Mouse (Mus musculus): ENCODE measurements around the gene Zbtb11. TPM values are rescaled to one million over a fixed set of nuclear protein-coding genes. Genes with fewer than 3 reads are reported as not detected.
"Not testable (repeated sequence)": the region's sequence is repeated elsewhere in the genome, so short reads cannot be mapped to it uniquely, and the experiment has no call there.

Gene Zbtb11
- 10 to 100 TPM; 30.3 to 32.1 TPM for total RNA-seq (2021)
- long read RNA-seq, full-length matches to known transcripts = 4 of 7 reads
- long read RNA-seq, partial matches to known transcripts = 0 of 7 reads
- long read RNA-seq, other reads (novel, unspliced or antisense) = 3 of 7 reads

- peak; percentile 99 to 100 for DNase-seq (ENCODE audit: low spot score in 2 of 2)
Observed at GRCm38 (mm10) chr16:55973431-55974255, at the start of gene Zbtb11. Zbtb11 (plus strand) TSS chr16:55973883.

- DNase-seq (ENCODE audit: low spot score in 2 of 2) = no peak
Observed at GRCm38 (mm10) chr16:55924010-55924409, 49.7 kb upstream of the Zbtb11 start.

GRCm38 (mm10) chr16:55933681-55934343 lies 39.9 kb upstream of the Zbtb11 start:
- DNase-seq (ENCODE audit: low spot score in 2 of 2) = peak; percentile 35 to 49

- DNase-seq (ENCODE audit: low spot score in 2 of 2) = peak; percentile 88
Observed at GRCm38 (mm10) chr16:55934453-55935037, 39.1 kb upstream of the Zbtb11 start, which contains the start of gene Cep97. Cep97 (minus strand) TSS chr16:55934855.

- DNase-seq (ENCODE audit: low spot score in 2 of 2) = no peak
Observed at GRCm38 (mm10) chr16:55938761-55939160, 34.9 kb upstream of the Zbtb11 start.

- DNase-seq (ENCODE audit: low spot score in 2 of 2) = no peak
Observed at GRCm38 (mm10) chr16:55939703-55940102, 34.0 kb upstream of the Zbtb11 start.

- DNase-seq (ENCODE audit: low spot score in 2 of 2) = no peak
Observed at GRCm38 (mm10) chr16:55940781-55941180, 32.9 kb upstream of the Zbtb11 start.

GRCm38 (mm10) chr16:55947266-55947665 lies 26.4 kb upstream of the Zbtb11 start:
- DNase-seq (ENCODE audit: low spot score in 2 of 2) = no peak

- not testable (repeated sequence) for DNase-seq (ENCODE audit: low spot score in 2 of 2)
Observed at GRCm38 (mm10) chr16:55947876-55948410, 25.7 kb upstream of the Zbtb11 start.

GRCm38 (mm10) chr16:55948963-55949362 lies 24.7 kb upstream of the Zbtb11 start:
- DNase-seq (ENCODE audit: low spot score in 2 of 2) = no peak

GRCm38 (mm10) chr16:55950462-55950861 lies 23.2 kb upstream of the Zbtb11 start:
- no peak for DNase-seq (ENCODE audit: low spot score in 2 of 2)

- DNase-seq (ENCODE audit: low spot score in 2 of 2) = peak; percentile 79 to 81
Observed at GRCm38 (mm10) chr16:55950946-55951678, 22.6 kb upstream of the Zbtb11 start.

- DNase-seq (ENCODE audit: low spot score in 2 of 2) = no peak
Observed at GRCm38 (mm10) chr16:55951679-55952327, 21.9 kb upstream of the Zbtb11 start.

- DNase-seq (ENCODE audit: low spot score in 2 of 2) = no peak
Observed at GRCm38 (mm10) chr16:55952771-55953170, 20.9 kb upstream of the Zbtb11 start.

GRCm38 (mm10) chr16:55954196-55954595 lies 19.5 kb upstream of the Zbtb11 start:
- DNase-seq (ENCODE audit: low spot score in 2 of 2) = not testable (repeated sequence)

GRCm38 (mm10) chr16:55963068-55963467 lies 10.6 kb upstream of the Zbtb11 start:
- DNase-seq (ENCODE audit: low spot score in 2 of 2) = not testable (repeated sequence)

GRCm38 (mm10) chr16:55964126-55964949 lies 9.3 kb upstream of the Zbtb11 start:
- no peak for DNase-seq (ENCODE audit: low spot score in 2 of 2)

- peak; percentile 96 to 97 for DNase-seq (ENCODE audit: low spot score in 2 of 2)
Observed at GRCm38 (mm10) chr16:55966212-55966871, 7.3 kb upstream of the Zbtb11 start, which contains the start of gene Rpl24. Rpl24 (plus strand) TSS chr16:55966275.

- no peak for DNase-seq (ENCODE audit: low spot score in 2 of 2)
Observed at GRCm38 (mm10) chr16:55967221-55967620, 6.5 kb upstream of the Zbtb11 start.

All from layer of hippocampus, postnatal 10 days (tissue).